Mouse (Mus musculus) lung, embryonic 14.5 days (tissue): ENCODE measurements around the gene Parvg. TPM values are rescaled to one million over a fixed set of nuclear protein-coding genes. Genes with fewer than 3 reads are reported as not detected.

Experiments
- ATAC-seq: fragments of 200-750 bp; cut with Nextera tagmentation; 2 replicates; pipeline ENCODE4 v1.8.0; 2017; ENCODE audit warnings: mild to moderate bottlenecking, moderate TSS enrichment, moderate library complexity; ENCODE audit not compliant: insufficient read depth
- DNase-seq: peaks from one replicate; pipeline ENCODE4 v3.0.0-alpha.2; 2015
- H3K27ac ChIP-seq: fragments of 300-500 bp; sonication (generic); 2 replicates; pipeline ENCODE4 v1.5.1; 2014; ENCODE audit warnings: low read depth, mild to moderate bottlenecking, moderate library complexity
- H3K27me3 ChIP-seq: fragments of 300-500 bp; sonication (generic); 2 replicates; pipeline ENCODE4 v1.6.1; 2014; ENCODE audit warnings: low read length, control low read depth; ENCODE audit not compliant: insufficient read depth
- H3K36me3 ChIP-seq: fragments of 300-500 bp; sonication (generic); 2 replicates; pipeline ENCODE4 v1.6.1; 2014; ENCODE audit warnings: control low read depth; ENCODE audit not compliant: insufficient read depth
- H3K4me1 ChIP-seq: fragments of 300-500 bp; sonication (generic); 2 replicates; pipeline ENCODE4 v1.6.1; 2014; ENCODE audit warnings: antibody characterized with exemption, control low read depth; ENCODE audit not compliant: insufficient read depth
- H3K4me2 ChIP-seq: fragments of 300-500 bp; sonication (generic); 2 replicates; pipeline ENCODE4 v1.6.1; 2014; ENCODE audit warnings: mild to moderate bottlenecking
- H3K4me3 ChIP-seq: fragments of 300-500 bp; sonication (generic); 2 replicates; pipeline ENCODE4 v1.5.1; 2014; ENCODE audit warnings: low read depth, low read length
- H3K9ac ChIP-seq: fragments of 300-500 bp; sonication (generic); 2 replicates; pipeline ENCODE4 v1.6.1; 2014
- H3K9me3 ChIP-seq: fragments of 300-500 bp; sonication (generic); 2 replicates; pipeline ENCODE4 v1.6.1; 2016; ENCODE audit warnings: low read depth, low read length, control low read depth
- CTCF ChIP-seq: IDR thresholded peaks from 2 replicates; pipeline ENCODE4 v1.5.1; 2016; ENCODE audit warnings: antibody characterized with exemption, low read depth
- WGBS: fragments of 180-500 bp; shearing (Covaris S2); extraction: QIAGEN DNeasy Blood & Tissue Kit; methylation state at CpG from one replicate; pipeline ENCODE4 v1.1.7; 2014; 5-methylcytosine and 5-hydroxymethylcytosine counted together
- polyA plus RNA-seq: library from polyadenylated mRNA; unstranded; fragments of >200 nt; fragmentation: Nextera tagmentation; extraction: Ambion mirVana; gene quantifications from 2 replicates; pipeline ENCODE4 v1.2.1, GENCODE M21; 2014

The Parvg gene
- polyA plus RNA-seq, 1 experiment from 2014 or later = 1.7 TPM

GRCm38 (mm10) chr15:84378734-84379133, 54.9 kb downstream of the Parvg start:
- H3K27ac ChIP-seq = no peak overlapping the region
- 74% methylated on average over 9 of the region's 9 CpGs for WGBS
- H3K4me1 ChIP-seq = no peaks in the 10 kb centered on the region
- H3K9ac ChIP-seq = no peak overlapping the region
- H3K4me2 ChIP-seq = no peak overlapping the region
- ATAC-seq = no peak
- peaks cover 4% of the 10 kb centered on the region; the same call in 1 of the 2 replicates for H3K9me3 ChIP-seq
- H3K27me3 ChIP-seq = no peaks in the 10 kb centered on the region
- no peak for DNase-seq
- no peaks in the 10 kb centered on the region for H3K36me3 ChIP-seq
- no peak for TF ChIP-seq CTCF
- H3K4me3 ChIP-seq = no peak overlapping the region

- no peak for ATAC-seq
Measured at GRCm38 (mm10) chr15:84380181-84380580, 56.4 kb downstream of the Parvg start.

GRCm38 (mm10) chr15:84384066-84384465, 60.2 kb downstream of the Parvg start:
- no peaks in the 10 kb centered on the region for H3K4me1 ChIP-seq
- no peak overlapping the region for H3K4me2 ChIP-seq
- no peak overlapping the region for H3K4me3 ChIP-seq
- no peak overlapping the region for H3K27ac ChIP-seq
- no peak for ATAC-seq
- no peak for DNase-seq
- 85% methylated on average over 9 of the region's 9 CpGs for WGBS
- TF ChIP-seq CTCF = no peak
- H3K9ac ChIP-seq = no peak overlapping the region
- peaks cover 12% of the 10 kb centered on the region; the same call in 1 of the 2 replicates for H3K9me3 ChIP-seq
- no peaks in the 10 kb centered on the region for H3K36me3 ChIP-seq
- H3K27me3 ChIP-seq = no peaks in the 10 kb centered on the region

More at GRCm38 (mm10) chr15:84380181-84380580, 56.4 kb downstream of the Parvg start:
- Histone ChIP-seq H3K4me1 (no peaks in the 10 kb centered on the region), H3K4me2 (no peak overlapping the region), H3K4me3 (no peak overlapping the region), H3K27ac (no peak overlapping the region), H3K27me3 (no peaks in the 10 kb centered on the region), H3K9ac (no peak overlapping the region), H3K9me3 (peaks cover 3% of the 10 kb centered on the region; the same call in 1 of the 2 replicates), H3K36me3 (no peaks in the 10 kb centered on the region)
- 59% methylated on average over 10 of the region's 10 CpGs for WGBS
- TF ChIP-seq CTCF = no peak
- no peak for DNase-seq

GRCm38 (mm10) chr15:84385995-84386565, 62.3 kb downstream of the Parvg start:
- Histone ChIP-seq H3K27ac (no peak overlapping the region), H3K9me3 (peaks cover 12% of the 10 kb centered on the region; the same call in 1 of the 2 replicates), H3K4me2 (no peak overlapping the region), H3K4me1 (no peaks in the 10 kb centered on the region), H3K27me3 (no peaks in the 10 kb centered on the region), H3K9ac (no peak overlapping the region), H3K36me3 (no peaks in the 10 kb centered on the region), H3K4me3 (no peak overlapping the region)
- WGBS = 80% methylated on average over 8 of the region's 8 CpGs
- DNase-seq = no peak
- TF ChIP-seq CTCF = no peak
- ATAC-seq = no peak

- no peak for ATAC-seq
- Histone ChIP-seq H3K4me2 (no peak overlapping the region), H3K4me3 (no peak overlapping the region), H3K9me3 (peaks cover 12% of the 10 kb centered on the region; the same call in 1 of the 2 replicates), H3K27ac (no peak overlapping the region), H3K36me3 (no peaks in the 10 kb centered on the region), H3K9ac (no peak overlapping the region), H3K4me1 (no peaks in the 10 kb centered on the region), H3K27me3 (no peaks in the 10 kb centered on the region)
- no peak for DNase-seq
- no peak for TF ChIP-seq CTCF
- WGBS = 77% methylated on average over 8 of the region's 8 CpGs
Measured at GRCm38 (mm10) chr15:84388698-84389131, 64.9 kb downstream of the Parvg start.

GRCm38 (mm10) chr15:84392131-84392530, 68.3 kb downstream of the Parvg start:
- H3K4me1 ChIP-seq = no peaks in the 10 kb centered on the region
- ATAC-seq (no peak), DNase-seq (no peak)
- H3K27me3 ChIP-seq = no peaks in the 10 kb centered on the region
- H3K9me3 ChIP-seq = peaks cover 9% of the 10 kb centered on the region; the same call in 1 of the 2 replicates
- no peaks in the 10 kb centered on the region for H3K36me3 ChIP-seq
- 84% methylated on average over 4 of the region's 4 CpGs for WGBS
- H3K9ac ChIP-seq = no peak overlapping the region
- H3K4me2 ChIP-seq = no peak overlapping the region
- TF ChIP-seq CTCF = no peak
- H3K27ac ChIP-seq = no peak overlapping the region
- no peak overlapping the region for H3K4me3 ChIP-seq

Other genes starting within 250 kb of the Parvg start
- 0.62 and 0.75 TPM in 2 replicates for gene Sult4a1, start 218.3 kb upstream of the Parvg start, polyA plus RNA-seq
- not detected in 2 replicates for gene Pnpla5, start 200.9 kb upstream of the Parvg start, polyA plus RNA-seq
- 0.41 TPM in 1 of 2 replicates, not detected in the other for gene Pnpla3, start 156.2 kb upstream of the Parvg start, polyA plus RNA-seq
- 78.4 and 80.1 TPM in 2 replicates for gene Samm50, start 131.8 kb upstream of the Parvg start, polyA plus RNA-seq
- gene Parvb, start 92.0 kb upstream of the Parvg start, polyA plus RNA-seq = 5.3 and 5.4 TPM in 2 replicates
- gene Shisal1, start 123.1 kb downstream of the Parvg start, polyA plus RNA-seq = 1.1 and 1.9 TPM in 2 replicates
- 8.6 and 8.7 TPM in 2 replicates for gene Rtl6, start 233.8 kb downstream of the Parvg start, polyA plus RNA-seq